Mouse (Mus musculus): ENCODE results near the gene Sgpp2. TPM values are rescaled to one million over a fixed set of nuclear protein-coding genes. Genes with fewer than 3 reads are reported as not detected.

Sgpp2 gene
- polyA plus RNA-seq, 1 experiment from 2014 or later: 16.0 TPM

- no peak overlapping the region for H3K9ac ChIP-seq (ENCODE audit: low read depth, low read length)
- no peak for DNase-seq (ENCODE audit: low spot score)
- H3K4me3 ChIP-seq (replicated peaks; ENCODE audit: low read depth, low read length): no peak overlapping the region
- TF ChIP-seq CTCF (IDR thresholded peaks at IDR 0.05; ENCODE audit: low read depth): no peak
- H3K27me3 ChIP-seq (ENCODE audit: insufficient read depth, low read length): no peaks in the 10 kb centered on the region
- H3K36me3 ChIP-seq (ENCODE audit: insufficient read depth, low read length): no peaks in the 10 kb centered on the region; the same call in 1 of the 2 replicates
- WGBS: 97% methylated on average over 9 of the region's 9 CpGs
- H3K9me3 ChIP-seq (replicated peaks; ENCODE audit: low read length): no peaks in the 10 kb centered on the region
- no peaks in the 10 kb centered on the region for H3K4me1 ChIP-seq (replicated peaks; ENCODE audit: insufficient read depth, low read length)
- H3K27ac ChIP-seq: no peak overlapping the region
- no peak for ATAC-seq (replicated peaks; ENCODE audit: low FRiP score, low read depth)
- no peak overlapping the region for H3K4me2 ChIP-seq (ENCODE audit: low read length)
Observed at GRCm38 (mm10) chr1:78417154-78417911, 107.2 kb downstream of the Sgpp2 start.

- Histone ChIP-seq H3K4me1 (replicated peaks; ENCODE audit: insufficient read depth, low read length) (no peaks in the 10 kb centered on the region), H3K4me3 (replicated peaks; ENCODE audit: low read depth, low read length) (no peak overlapping the region), H3K27ac (no peak overlapping the region), H3K9ac (ENCODE audit: low read depth, low read length) (no peak overlapping the region), H3K9me3 (replicated peaks; ENCODE audit: low read length) (no peaks in the 10 kb centered on the region), H3K27me3 (ENCODE audit: insufficient read depth, low read length) (no peaks in the 10 kb centered on the region), H3K4me2 (ENCODE audit: low read length) (no peak overlapping the region), H3K36me3 (ENCODE audit: insufficient read depth, low read length) (no peaks in the 10 kb centered on the region; the same call in 1 of the 2 replicates)
- DNase-seq (ENCODE audit: low spot score): peak; percentile 84
- peak; percentile 55; the same call in 1 of the 2 replicates for ATAC-seq (replicated peaks; ENCODE audit: low FRiP score, low read depth)
- TF ChIP-seq CTCF (IDR thresholded peaks at IDR 0.05; ENCODE audit: low read depth): peak; percentile 80
- 44% methylated on average over 4 of the region's 4 CpGs for WGBS
Observed at GRCm38 (mm10) chr1:78419593-78419992, 109.4 kb downstream of the Sgpp2 start.

- no peak for TF ChIP-seq CTCF (IDR thresholded peaks at IDR 0.05; ENCODE audit: low read depth)
- no peaks in the 10 kb centered on the region for H3K4me1 ChIP-seq (replicated peaks; ENCODE audit: insufficient read depth, low read length)
- no peak overlapping the region for H3K9ac ChIP-seq (ENCODE audit: low read depth, low read length)
- H3K9me3 ChIP-seq (replicated peaks; ENCODE audit: low read length): no peaks in the 10 kb centered on the region
- H3K27ac ChIP-seq: no peak overlapping the region
- ATAC-seq (replicated peaks; ENCODE audit: low FRiP score, low read depth) (no peak), DNase-seq (ENCODE audit: low spot score) (no peak)
- H3K4me2 ChIP-seq (ENCODE audit: low read length): no peak overlapping the region
- no peak overlapping the region for H3K4me3 ChIP-seq (replicated peaks; ENCODE audit: low read depth, low read length)
- H3K27me3 ChIP-seq (ENCODE audit: insufficient read depth, low read length): no peaks in the 10 kb centered on the region
- WGBS: 92% methylated on average over 6 of the region's 6 CpGs
- no peaks in the 10 kb centered on the region; the same call in 1 of the 2 replicates for H3K36me3 ChIP-seq (ENCODE audit: insufficient read depth, low read length)
Observed at GRCm38 (mm10) chr1:78420271-78420670, 110.1 kb downstream of the Sgpp2 start.

GRCm38 (mm10) chr1:78421749-78422148 lies 111.6 kb downstream of the Sgpp2 start:
- H3K27ac ChIP-seq: no peak overlapping the region
- no peak overlapping the region for H3K9ac ChIP-seq (ENCODE audit: low read depth, low read length)
- no peak overlapping the region for H3K4me2 ChIP-seq (ENCODE audit: low read length)
- 92% methylated on average over 5 of the region's 5 CpGs for WGBS
- no peak for ATAC-seq (replicated peaks; ENCODE audit: low FRiP score, low read depth)
- TF ChIP-seq CTCF (IDR thresholded peaks at IDR 0.05; ENCODE audit: low read depth): no peak
- no peaks in the 10 kb centered on the region for H3K27me3 ChIP-seq (ENCODE audit: insufficient read depth, low read length)
- H3K9me3 ChIP-seq (replicated peaks; ENCODE audit: low read length): no peaks in the 10 kb centered on the region
- H3K36me3 ChIP-seq (ENCODE audit: insufficient read depth, low read length): no peaks in the 10 kb centered on the region; the same call in 1 of the 2 replicates
- DNase-seq (ENCODE audit: low spot score): no peak
- no peak overlapping the region for H3K4me3 ChIP-seq (replicated peaks; ENCODE audit: low read depth, low read length)
- 0 out of 2 replicates have a peak, but pooled peaks cover 4% of the 10 kb centered on the region for H3K4me1 ChIP-seq (replicated peaks; ENCODE audit: insufficient read depth, low read length)

GRCm38 (mm10) chr1:78422576-78422975 lies 112.4 kb downstream of the Sgpp2 start:
- 0 out of 2 replicates have a peak, but pooled peaks cover 4% of the 10 kb centered on the region for H3K4me1 ChIP-seq (replicated peaks; ENCODE audit: insufficient read depth, low read length)
- TF ChIP-seq CTCF (IDR thresholded peaks at IDR 0.05; ENCODE audit: low read depth): no peak
- WGBS: 66% methylated on average over 2 of the region's 2 CpGs
- no peak overlapping the region for H3K4me3 ChIP-seq (replicated peaks; ENCODE audit: low read depth, low read length)
- H3K4me2 ChIP-seq (ENCODE audit: low read length): no peak overlapping the region
- H3K9me3 ChIP-seq (replicated peaks; ENCODE audit: low read length): no peaks in the 10 kb centered on the region
- no peak overlapping the region for H3K27ac ChIP-seq
- no peak overlapping the region for H3K9ac ChIP-seq (ENCODE audit: low read depth, low read length)
- no peaks in the 10 kb centered on the region; the same call in 1 of the 2 replicates for H3K36me3 ChIP-seq (ENCODE audit: insufficient read depth, low read length)
- DNase-seq (ENCODE audit: low spot score) (no peak), ATAC-seq (replicated peaks; ENCODE audit: low FRiP score, low read depth) (no peak)
- no peaks in the 10 kb centered on the region for H3K27me3 ChIP-seq (ENCODE audit: insufficient read depth, low read length)

- Histone ChIP-seq H3K9ac (ENCODE audit: low read depth, low read length) (no peak overlapping the region), H3K36me3 (ENCODE audit: insufficient read depth, low read length) (no peaks in the 10 kb centered on the region), H3K4me2 (ENCODE audit: low read length) (no peak overlapping the region), H3K27ac (no peak overlapping the region), H3K4me1 (replicated peaks; ENCODE audit: insufficient read depth, low read length) (0 out of 2 replicates have a peak, but pooled peaks cover 4% of the 10 kb centered on the region), H3K9me3 (replicated peaks; ENCODE audit: low read length) (no peaks in the 10 kb centered on the region), H3K4me3 (replicated peaks; ENCODE audit: low read depth, low read length) (no peak overlapping the region), H3K27me3 (ENCODE audit: insufficient read depth, low read length) (no peaks in the 10 kb centered on the region)
- no peak for DNase-seq (ENCODE audit: low spot score)
- no peak for ATAC-seq (replicated peaks; ENCODE audit: low FRiP score, low read depth)
- 52% methylated on average over 4 of the region's 4 CpGs for WGBS
- no peak for TF ChIP-seq CTCF (IDR thresholded peaks at IDR 0.05; ENCODE audit: low read depth)
Observed at GRCm38 (mm10) chr1:78424848-78425247, 114.7 kb downstream of the Sgpp2 start.
